ENCODE assay signal across 19 mouse cellular contexts in genomic region chr2:166491861-166492260, GRCm38 (mm10).
A peak's percentile ranks its signal among the peaks of the same experiment; 100 is the strongest.
DNase-seq lines count a peak whose midpoint lies in the region; ATAC-seq and TF ChIP-seq lines count a peak whose summit lies in the region.
"Had no signal": no experiment of that assay in that cellular context is flagged by ENCODE, and none has a peak within 500 bp of the region (broad histone marks: within the 10 kb centered on the region; RNA-seq: fewer than 3 reads in every experiment).

No protein-coding gene starts in this region.

- no peak for ATAC-seq in midbrain, postnatal 0 days (ENCODE audit: low FRiP score)
- ATAC-seq: liver, embryonic 12.5 days; Patski had no signal

- H3K9ac ChIP-seq in midbrain, postnatal 0 days (replicated peaks; ENCODE audit: low read length, poor library complexity, severe bottlenecking): no peak overlapping the region
- H3K9ac ChIP-seq in CH12.LX (ENCODE audit: insufficient read depth, low read depth): no peak overlapping the region
- H3K9ac ChIP-seq: heart, embryonic 13.5 days; hindbrain, embryonic 12.5 days; liver, embryonic 12.5 days; neural tube, embryonic 13.5 days; stomach, embryonic 15.5 days had no signal

- TF ChIP-seq POLR2A in CH12.LX (IDR thresholded peaks at IDR 0.05; ENCODE audit: low read depth, low read length): no peak
- TF ChIP-seq POLR2A in spleen, adult 2 months (IDR thresholded peaks at IDR 0.05; ENCODE audit: low read depth, low read length): no peak

- no peaks in the 10 kb centered on the region for H3K79me2 ChIP-seq in CH12.LX (replicated peaks; ENCODE audit: control insufficient read depth, extremely low read depth, insufficient read depth, poor library complexity, severe bottlenecking)

- TF ChIP-seq RAD21 in CH12.LX (IDR thresholded peaks at IDR 0.05; ENCODE audit: low read depth, low read length): no peak

- no peaks in the 10 kb centered on the region for H3K36me3 ChIP-seq in midbrain, embryonic 10.5 days
- no peaks in the 10 kb centered on the region for H3K36me3 ChIP-seq in midbrain, postnatal 0 days (ENCODE audit: insufficient read depth, low read length)
- no peaks in the 10 kb centered on the region for H3K36me3 ChIP-seq in CH12.LX (replicated peaks in 1 of 2; ENCODE audit: control insufficient read depth in 1 of 2, insufficient read depth in 1 of 2, low read length in 1 of 2)
- H3K36me3 ChIP-seq in spleen, adult 2 months (ENCODE audit: control insufficient read depth, insufficient read depth, low read length): no peaks in the 10 kb centered on the region
- H3K36me3 ChIP-seq: heart, embryonic 13.5 days; hindbrain, embryonic 12.5 days; liver, embryonic 12.5 days; neural tube, embryonic 13.5 days; stomach, embryonic 15.5 days had no signal

- 85% methylated on average over 6 of the region's 6 CpGs for WGBS in midbrain, embryonic 10.5 days
- 87% methylated on average over 6 of the region's 6 CpGs for WGBS in midbrain, postnatal 0 days
- WGBS in spleen, adult 2 months: 9% methylated on average over 6 of the region's 6 CpGs

- 0 out of 2 replicates have a peak overlapping the region, but pooled peaks have one; percentile 46 for H3K27ac ChIP-seq in midbrain, embryonic 10.5 days (replicated peaks)
- H3K27ac ChIP-seq in midbrain, postnatal 0 days (ENCODE audit: low read depth, low read length): no peak overlapping the region
- no peak overlapping the region for H3K27ac ChIP-seq in CH12.LX (ENCODE audit: insufficient read depth, low read depth)
- H3K27ac ChIP-seq in spleen, adult 2 months (ENCODE audit: insufficient read depth, low read length): no peak overlapping the region
- H3K27ac ChIP-seq in layer of hippocampus, adult 2 months: no peak overlapping the region
- H3K27ac ChIP-seq: heart, embryonic 13.5 days; hindbrain, embryonic 12.5 days; liver, embryonic 12.5 days; neural tube, embryonic 13.5 days; stomach, embryonic 15.5 days had no signal

- dilution Hi-C loops in CH12.LX (cut with MboI; ENCODE audit: extremely low pct_ligation_motif_present, extremely low pct_unique_long_range_greater_than_20kb, low sequenced_read_pairs): no loop called here

- H3K4me1 ChIP-seq in midbrain, embryonic 10.5 days: peaks cover 59% of the 10 kb centered on the region
- peaks cover 13% of the 10 kb centered on the region; the same call in 1 of the 2 replicates for H3K4me1 ChIP-seq in midbrain, postnatal 0 days (ENCODE audit: insufficient read depth, low read length)
- H3K4me1 ChIP-seq in CH12.LX (ENCODE audit: control insufficient read depth in 1 of 2, insufficient read depth in 2 of 2): peaks cover 12 to 31% of the 10 kb centered on the region in 2 experiments
- H3K4me1 ChIP-seq in spleen, adult 2 months (ENCODE audit: control insufficient read depth, insufficient read depth, insufficient read length): peaks cover 19% of the 10 kb centered on the region; the same call in 1 of the 2 replicates

- DNase-seq in midbrain, embryonic 10.5 days (ENCODE audit: low spot score): no peak
- no peak for DNase-seq in midbrain, postnatal 0 days (ENCODE audit: low spot score)
- DNase-seq in CH12.LX (ENCODE audit: extremely low read depth): no peak
- DNase-seq in induced T-regulatory cell, adult 2 months (ENCODE audit: low read depth): peak; percentile 80
- DNase-seq in spleen, adult 2 months (ENCODE audit: low read depth in 1 of 2, low spot score in 2 of 2): peak; percentile 43 to 50
- no peak for DNase-seq in layer of hippocampus, adult 2 months (ENCODE audit: low spot score in 2 of 2)
- no peak for DNase-seq in layer of hippocampus, adult 18-20 months (ENCODE audit: low spot score in 2 of 2)
- DNase-seq: cerebellum, adult 8-10 months; gastrocnemius, postnatal 14 days; kidney, adult 18-20 months; lung, postnatal 10 days; midbrain, embryonic 14.5 days had no signal

- in situ Hi-C loops in CH12.LX (cut with MboI; ENCODE audit: low pct_ligation_motif_present, low pct_unique_long_range_greater_than_20kb, low sequenced_read_pairs): no loop called here

- TF ChIP-seq EP300 in CH12.LX (IDR thresholded peaks at IDR 0.05; ENCODE audit: low read length): no peak

- no peak for TF ChIP-seq CTCF in midbrain, postnatal 0 days (IDR thresholded peaks at IDR 0.05)
- no peak for TF ChIP-seq CTCF in CH12.LX (conservative IDR thresholded peaks at IDR 0.05 in 1 of 2, IDR thresholded peaks at IDR 0.05 in 1 of 2; ENCODE audit: low read depth in 2 of 2, low read length in 2 of 2)
- no peak for TF ChIP-seq CTCF in spleen, adult 2 months (IDR thresholded peaks at IDR 0.05; ENCODE audit: extremely low read depth, insufficient read depth, insufficient read length, insufficient replicate concordance)
- TF ChIP-seq CTCF in layer of hippocampus, adult 2 months (conservative IDR thresholded peaks at IDR 0.05): no peak

- H3K4me3 ChIP-seq in midbrain, embryonic 10.5 days: no peak overlapping the region
- no peak overlapping the region for H3K4me3 ChIP-seq in midbrain, postnatal 0 days (ENCODE audit: low read depth, low read length)
- no peak overlapping the region for H3K4me3 ChIP-seq in CH12.LX (replicated peaks in 1 of 3; ENCODE audit: low read depth in 2 of 3, low read length in 2 of 3, poor library complexity in 1 of 3)
- H3K4me3 ChIP-seq in spleen, adult 2 months (ENCODE audit: extremely low read depth, insufficient read depth, insufficient read length): no peak overlapping the region
- H3K4me3 ChIP-seq in layer of hippocampus, adult 2 months: no peak overlapping the region
- H3K4me3 ChIP-seq: erythroblast, embryonic 14.5 days; heart, embryonic 13.5 days; hindbrain, embryonic 12.5 days; liver, embryonic 12.5 days; neural tube, embryonic 13.5 days; stomach, embryonic 15.5 days had no signal

- no peak overlapping the region for H3K4me2 ChIP-seq in midbrain, postnatal 0 days (ENCODE audit: low read depth, low read length, poor library complexity, severe bottlenecking)
- H3K4me2 ChIP-seq in CH12.LX (ENCODE audit: insufficient read depth, low read depth, poor library complexity, severe bottlenecking): no peak overlapping the region
- H3K4me2 ChIP-seq: heart, embryonic 13.5 days; hindbrain, embryonic 12.5 days; liver, embryonic 12.5 days; neural tube, embryonic 13.5 days; stomach, embryonic 15.5 days had no signal

- H3K9me3 ChIP-seq in midbrain, embryonic 10.5 days (replicated peaks): no peaks in the 10 kb centered on the region
- no peaks in the 10 kb centered on the region for H3K9me3 ChIP-seq in midbrain, postnatal 0 days (ENCODE audit: low read length)
- no peaks in the 10 kb centered on the region for H3K9me3 ChIP-seq in CH12.LX (replicated peaks; ENCODE audit: low read length)
- H3K9me3 ChIP-seq: heart, embryonic 13.5 days; hindbrain, embryonic 12.5 days; liver, embryonic 12.5 days; neural tube, embryonic 13.5 days; stomach, embryonic 15.5 days had no signal

- H3K27me3 ChIP-seq in midbrain, embryonic 10.5 days (ENCODE audit: low read depth, poor library complexity, severe bottlenecking): no peaks in the 10 kb centered on the region
- H3K27me3 ChIP-seq in midbrain, postnatal 0 days (ENCODE audit: insufficient read depth, low read length): no peaks in the 10 kb centered on the region
- H3K27me3 ChIP-seq in CH12.LX (replicated peaks): no peaks in the 10 kb centered on the region
- no peaks in the 10 kb centered on the region for H3K27me3 ChIP-seq in spleen, adult 2 months (ENCODE audit: control insufficient read depth, insufficient read depth, low read length)
- H3K27me3 ChIP-seq: heart, embryonic 13.5 days; liver, embryonic 12.5 days; neural tube, embryonic 13.5 days; Patski; stomach, embryonic 15.5 days had no signal

TF ChIP-seq in CH12.LX, 34 proteins besides CTCF, POLR2A, EP300 and RAD21:
- no peak for TF ChIP-seq UBTF (IDR thresholded peaks at IDR 0.05; ENCODE audit: low read depth, low read length)
- no peak for TF ChIP-seq HCFC1 (IDR thresholded peaks at IDR 0.05; ENCODE audit: low read depth, low read length)
- TF ChIP-seq ELF1 (IDR thresholded peaks at IDR 0.05; ENCODE audit: low read depth, low read length): 0 out of 2 replicates have a peak, but pooled peaks have one; percentile 28
- no peak for TF ChIP-seq RCOR1 (conservative IDR thresholded peaks at IDR 0.05; ENCODE audit: low read depth, low read length)
- TF ChIP-seq MAZ (IDR thresholded peaks at IDR 0.05; ENCODE audit: low read depth, low read length): no peak

Comparison
In these comparisons a context has a peak if more than half of its experiments do, and no peak if none do; other contexts are left out.
1. DNase-seq: peak in induced T-regulatory cell, adult 2 months (single experiment) and spleen, adult 2 months (2 of 2); none in midbrain, embryonic 10.5 days (single experiment), midbrain, postnatal 0 days (single experiment), CH12.LX (single experiment), layer of hippocampus, adult 2 months (0 of 2) and layer of hippocampus, adult 18-20 months (0 of 2).